Mouse (Mus musculus) embryonic facial prominence, embryonic 13.5 days (tissue): ENCODE results near the gene Itih3. TPM values are rescaled to one million over a fixed set of nuclear protein-coding genes. Genes with fewer than 3 reads are reported as not detected.

Source experiments
- ATAC-seq: fragments of 200-750 bp; cut with Nextera tagmentation; 2 replicates; pipeline ENCODE4 v1.8.0; 2017; ENCODE audit warnings: low read depth; ENCODE audit not compliant: insufficient number of reproducible peaks, insufficient read depth, low FRiP score, low TSS enrichment
- H3K27ac ChIP-seq: fragments of 300-500 bp; sonication (generic); 2 replicates; pipeline ENCODE4 v1.5.1; 2015; ENCODE audit warnings: moderate library complexity, mild to moderate bottlenecking, inconsistent platforms
- H3K27me3 ChIP-seq: fragments of 300-500 bp; sonication (generic); 2 replicates; pipeline ENCODE4 v1.6.1; 2015; ENCODE audit warnings: mild to moderate bottlenecking, inconsistent platforms
- H3K36me3 ChIP-seq: fragments of 300-500 bp; sonication (generic); 2 replicates; pipeline ENCODE4 v1.6.1; 2015; ENCODE audit warnings: mild to moderate bottlenecking, inconsistent platforms
- H3K4me1 ChIP-seq: fragments of 300-500 bp; sonication (generic); 2 replicates; pipeline ENCODE4 v1.6.1; 2015; ENCODE audit warnings: inconsistent platforms
- H3K4me2 ChIP-seq: fragments of 300-500 bp; sonication (generic); 2 replicates; pipeline ENCODE4 v1.6.1; 2015; ENCODE audit warnings: moderate library complexity, mild to moderate bottlenecking, inconsistent platforms
- H3K4me3 ChIP-seq: fragments of 300-500 bp; sonication (generic); 2 replicates; pipeline ENCODE4 v1.5.1; 2015; ENCODE audit warnings: mild to moderate bottlenecking, inconsistent platforms
- H3K9ac ChIP-seq: fragments of 300-500 bp; sonication (generic); 2 replicates; pipeline ENCODE4 v1.6.1; 2015; ENCODE audit warnings: mild to moderate bottlenecking, inconsistent platforms
- H3K9me3 ChIP-seq: fragments of 300-500 bp; sonication (generic); 2 replicates; pipeline ENCODE4 v1.6.1; 2016; ENCODE audit warnings: inconsistent platforms
- WGBS: fragments of 180-500 bp; shearing (Covaris S2); methylation state at CpG from one replicate; pipeline ENCODE4 v1.1.7; 2015; ENCODE audit warnings: mixed read lengths; 5-methylcytosine and 5-hydroxymethylcytosine counted together
- polyA plus RNA-seq: library from polyadenylated mRNA; unstranded; fragments of >200 nt; fragmentation: Nextera tagmentation; extraction: Ambion mirVana; gene quantifications from 2 replicates; pipeline ENCODE4 v1.2.1, GENCODE M21; 2015

The Itih3 gene
- 5.5 TPM in 1 of 2 replicates, not detected in the other for polyA plus RNA-seq

- ATAC-seq: no peak
- 64% methylated on average over 6 of the region's 6 CpGs for WGBS
- no peak within 1 kb of the TSS for H3K9ac ChIP-seq
These were observed at the start of gene Itih3 for GRCm38 (mm10) chr14:30923375-30924105. Gene Itih3 (minus strand): TSS chr14:30923760.

DNA sequence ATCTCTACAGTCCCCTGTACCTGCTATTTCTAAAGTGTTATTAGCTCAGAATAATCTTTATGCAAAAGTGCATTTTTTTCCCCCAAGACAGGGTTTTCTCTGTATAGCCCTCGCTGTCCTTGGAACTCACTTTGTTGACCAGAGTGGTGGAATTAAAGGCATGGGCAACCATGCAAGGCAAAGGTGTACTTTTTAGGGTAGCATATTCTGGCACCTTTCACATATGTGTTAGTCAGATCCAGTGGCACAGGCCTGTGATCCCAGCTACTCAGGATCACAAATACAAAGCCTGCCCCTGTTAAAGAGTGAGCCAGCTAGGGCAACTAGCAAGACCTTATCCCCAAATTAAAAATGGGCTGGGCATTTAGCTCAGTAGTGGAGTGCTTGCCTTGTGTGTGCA lies 36.8 kb upstream of the Itih3 start:
- Histone ChIP-seq H3K9ac (no peak overlapping the region), H3K4me3 (no peak overlapping the region), H3K4me1 (no peaks in the 10 kb centered on the region), H3K36me3 (peaks cover 40% of the 10 kb centered on the region), H3K27me3 (no peaks in the 10 kb centered on the region), H3K27ac (no peak overlapping the region), H3K9me3 (no peaks in the 10 kb centered on the region), H3K4me2 (no peak overlapping the region)
- WGBS: 93% methylated on average over 1 of the region's 1 CpGs
- ATAC-seq: no peak

More at GRCm38 (mm10) chr14:30923375-30924105, at the start of gene Itih3:
- Histone ChIP-seq H3K36me3 (no peaks in the 10 kb centered on the region), H3K27me3 (no peaks in the 10 kb centered on the region), H3K9me3 (no peaks in the 10 kb centered on the region), H3K27ac (no peak within 1 kb of the TSS), H3K4me1 (no peaks in the 10 kb centered on the region), H3K4me3 (no peak within 1 kb of the TSS), H3K4me2 (no peak within 1 kb of the TSS)

DNA sequence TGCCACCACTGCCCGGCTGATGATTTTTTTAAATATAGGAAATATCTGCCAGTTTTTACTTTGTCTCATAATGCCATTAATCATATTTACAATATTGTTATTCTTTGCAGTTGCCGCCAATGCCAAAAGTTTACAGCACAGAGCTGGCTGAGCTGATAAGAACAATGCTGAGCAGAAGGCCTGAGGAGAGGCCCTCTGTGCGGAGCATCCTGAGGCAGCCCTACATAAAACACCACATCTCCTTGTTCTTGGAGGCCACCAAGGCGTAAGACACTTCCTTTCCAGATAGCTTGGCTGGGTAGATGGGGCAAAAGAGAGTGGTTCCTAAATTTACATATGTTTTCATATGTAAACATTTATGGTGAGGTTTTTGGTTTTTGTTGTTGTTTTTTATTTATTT lies 35.5 kb upstream of the Itih3 start:
- no peaks in the 10 kb centered on the region for H3K4me1 ChIP-seq
- H3K9me3 ChIP-seq: no peaks in the 10 kb centered on the region
- no peak overlapping the region for H3K4me3 ChIP-seq
- no peak for ATAC-seq
- peaks cover 42% of the 10 kb centered on the region for H3K36me3 ChIP-seq
- H3K27me3 ChIP-seq: no peaks in the 10 kb centered on the region
- no peak overlapping the region for H3K9ac ChIP-seq
- no peak overlapping the region for H3K27ac ChIP-seq
- H3K4me2 ChIP-seq: no peak overlapping the region
- 88% methylated on average over 4 of the region's 4 CpGs for WGBS

- no peak overlapping the region for H3K4me3 ChIP-seq
- H3K27ac ChIP-seq: no peak overlapping the region
- no peak overlapping the region for H3K9ac ChIP-seq
- no peak for ATAC-seq
- no peak overlapping the region for H3K4me2 ChIP-seq
- WGBS: 75% methylated on average over 2 of the region's 2 CpGs
- no peaks in the 10 kb centered on the region for H3K4me1 ChIP-seq
- H3K9me3 ChIP-seq: no peaks in the 10 kb centered on the region
- no peaks in the 10 kb centered on the region for H3K27me3 ChIP-seq
- H3K36me3 ChIP-seq: peaks cover 45% of the 10 kb centered on the region
These were observed 35.0 kb upstream of the Itih3 start for GRCm38 (mm10) chr14:30958517-30958916.

GRCm38 (mm10) chr14:30951154-30951825 lies 27.7 kb upstream of the Itih3 start, which contains the start of gene Nek4:
Gene Nek4 (plus strand): TSS chr14:30951377.
- H3K27ac ChIP-seq: peak within 1 kb of the TSS; percentile 77
- H3K9ac ChIP-seq: peak within 1 kb of the TSS; percentile 89
- H3K4me1 ChIP-seq: peaks cover 7% of the 10 kb centered on the region
- H3K27me3 ChIP-seq: 0 out of 2 replicates have a peak, but pooled peaks cover 6% of the 10 kb centered on the region
- peak within 1 kb of the TSS; percentile 74 for H3K4me2 ChIP-seq
- 0% methylated on average over 57 of the region's 57 CpGs for WGBS
- H3K36me3 ChIP-seq: peaks cover 14% of the 10 kb centered on the region
- peak within 1 kb of the TSS; percentile 84 for H3K4me3 ChIP-seq
- peak; percentile 98 for ATAC-seq
- H3K9me3 ChIP-seq: no peaks in the 10 kb centered on the region

DNA sequence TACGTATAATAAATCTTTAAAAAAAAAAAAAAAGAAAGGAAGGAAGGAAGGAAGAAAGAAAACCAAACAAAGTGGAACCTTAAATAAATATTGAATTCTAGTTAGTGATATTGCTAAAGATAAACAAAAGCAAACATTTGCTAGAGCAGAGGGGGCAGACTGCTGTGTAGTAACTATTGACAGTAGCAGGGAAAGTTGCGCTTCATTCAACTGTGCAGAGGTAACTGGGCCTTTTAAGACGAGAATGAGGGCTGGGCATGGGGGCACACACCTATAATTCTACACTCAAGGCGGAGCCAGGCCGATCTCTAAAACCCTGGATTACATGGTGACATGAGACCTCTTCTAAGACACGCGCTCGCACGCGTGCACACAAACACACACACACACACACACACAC lies 26.4 kb upstream of the Itih3 start:
- Histone ChIP-seq H3K9ac (no peak overlapping the region), H3K4me1 (peaks cover 7% of the 10 kb centered on the region), H3K36me3 (peaks cover 8% of the 10 kb centered on the region), H3K9me3 (no peaks in the 10 kb centered on the region), H3K4me3 (no peak overlapping the region), H3K4me2 (no peak overlapping the region), H3K27me3 (0 out of 2 replicates have a peak, but pooled peaks cover 6% of the 10 kb centered on the region), H3K27ac (no peak overlapping the region)
- no peak for ATAC-seq
- WGBS: 93% methylated on average over 10 of the region's 10 CpGs

DNA sequence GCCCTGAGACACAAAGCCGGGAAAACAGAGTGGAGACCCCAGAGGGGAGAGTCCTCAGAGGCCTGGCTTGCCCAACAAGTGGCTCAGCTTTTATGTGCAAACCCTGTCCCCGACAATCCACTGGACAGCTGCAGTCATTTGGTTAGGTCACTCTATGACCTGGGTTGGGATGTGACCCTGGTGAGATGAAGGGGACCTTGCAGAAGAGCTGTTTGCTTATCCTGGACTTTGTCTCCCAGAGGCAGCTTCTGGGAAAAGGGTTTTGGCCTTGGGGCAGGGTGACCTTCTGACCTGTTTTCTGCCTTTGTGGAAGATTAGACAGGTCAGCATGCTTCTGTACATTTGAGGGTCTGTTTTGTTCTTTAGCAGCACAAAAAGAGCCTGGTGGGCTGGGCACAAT lies 21.2 kb upstream of the Itih3 start:
- 73% methylated on average over 2 of the region's 2 CpGs for WGBS
- H3K36me3 ChIP-seq: no peaks in the 10 kb centered on the region
- H3K4me2 ChIP-seq: no peak overlapping the region
- no peak overlapping the region for H3K9ac ChIP-seq
- ATAC-seq: no peak
- H3K27me3 ChIP-seq: 0 out of 2 replicates have a peak, but pooled peaks cover 6% of the 10 kb centered on the region
- H3K27ac ChIP-seq: no peak overlapping the region
- H3K4me1 ChIP-seq: no peaks in the 10 kb centered on the region
- no peak overlapping the region for H3K4me3 ChIP-seq
- H3K9me3 ChIP-seq: no peaks in the 10 kb centered on the region

- H3K9me3 ChIP-seq: no peaks in the 10 kb centered on the region
- ATAC-seq: no peak
- no peak overlapping the region for H3K9ac ChIP-seq
- H3K4me1 ChIP-seq: no peaks in the 10 kb centered on the region
- no peak overlapping the region for H3K4me2 ChIP-seq
- H3K4me3 ChIP-seq: no peak overlapping the region
- 68% methylated on average over 11 of the region's 11 CpGs for WGBS
- H3K36me3 ChIP-seq: no peaks in the 10 kb centered on the region
- no peak overlapping the region for H3K27ac ChIP-seq
- 0 out of 2 replicates have a peak, but pooled peaks cover 6% of the 10 kb centered on the region for H3K27me3 ChIP-seq
These were observed 20.5 kb upstream of the Itih3 start for GRCm38 (mm10) chr14:30943860-30944674.

DNA sequence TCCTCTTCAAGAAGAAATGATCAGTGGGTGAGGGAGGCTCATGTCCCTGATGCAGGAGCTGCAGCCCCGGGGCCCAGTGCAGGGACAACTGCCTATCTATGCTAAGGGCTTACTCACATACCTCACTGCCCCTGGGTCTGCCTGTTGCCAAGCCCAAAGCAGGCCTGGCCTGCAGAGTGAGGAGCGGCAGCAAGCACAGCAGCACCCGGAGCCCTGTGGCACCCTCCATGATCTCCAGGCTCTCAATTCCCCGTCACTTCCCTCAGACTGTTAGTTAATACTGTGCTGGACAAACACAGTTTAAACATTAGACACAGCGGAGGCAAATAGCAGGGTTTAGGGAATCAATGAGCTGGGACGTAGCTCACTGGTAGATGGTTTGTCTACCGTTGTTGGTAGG lies 19.5 kb upstream of the Itih3 start, which contains the start of gene Itih1:
Itih1 (minus strand) TSS at position 252 of the 400 bp plus-strand sequence.
- Histone ChIP-seq H3K27ac (no peak within 1 kb of the TSS), H3K4me1 (no peaks in the 10 kb centered on the region), H3K4me3 (no peak within 1 kb of the TSS), H3K9ac (0 out of 2 replicates have a peak within 1 kb of the TSS, but pooled peaks have one; percentile 21), H3K27me3 (0 out of 2 replicates have a peak, but pooled peaks cover 3% of the 10 kb centered on the region), H3K36me3 (no peaks in the 10 kb centered on the region), H3K4me2 (no peak within 1 kb of the TSS), H3K9me3 (no peaks in the 10 kb centered on the region)
- ATAC-seq: no peak
- 84% methylated on average over 7 of the region's 7 CpGs for WGBS

DNA sequence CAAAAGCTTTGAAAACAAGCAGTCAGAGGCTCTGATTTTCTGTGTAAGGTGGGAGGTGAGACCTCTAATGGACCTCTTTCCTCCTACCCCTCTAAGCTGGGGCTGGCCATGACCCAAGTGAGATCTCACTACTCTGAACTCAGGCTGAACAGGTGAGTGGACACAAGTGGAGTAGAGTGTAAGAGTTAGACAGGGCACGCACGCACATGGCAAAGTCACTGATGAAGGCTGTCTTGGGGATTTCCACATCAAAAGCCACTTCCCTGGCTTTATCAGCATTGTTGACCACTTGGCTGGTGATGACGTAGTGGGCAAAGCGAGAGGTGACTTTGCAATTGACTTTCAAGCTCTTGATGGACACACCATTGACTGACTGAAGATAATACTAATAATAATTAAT lies 18.7 kb upstream of the Itih3 start:
- Histone ChIP-seq H3K4me2 (no peak overlapping the region), H3K27me3 (no peaks in the 10 kb centered on the region), H3K4me3 (no peak overlapping the region), H3K9me3 (no peaks in the 10 kb centered on the region), H3K9ac (no peak overlapping the region), H3K36me3 (no peaks in the 10 kb centered on the region), H3K4me1 (no peaks in the 10 kb centered on the region), H3K27ac (no peak overlapping the region)
- no peak for ATAC-seq
- 89% methylated on average over 4 of the region's 4 CpGs for WGBS

- ATAC-seq: no peak
- H3K9ac ChIP-seq: no peak overlapping the region
- no peaks in the 10 kb centered on the region for H3K4me1 ChIP-seq
- no peak overlapping the region for H3K27ac ChIP-seq
- no peaks in the 10 kb centered on the region for H3K9me3 ChIP-seq
- WGBS: 78% methylated on average over 9 of the region's 9 CpGs
- no peak overlapping the region for H3K4me3 ChIP-seq
- H3K36me3 ChIP-seq: no peaks in the 10 kb centered on the region
- H3K4me2 ChIP-seq: no peak overlapping the region
- H3K27me3 ChIP-seq: no peaks in the 10 kb centered on the region
These were observed 9.8 kb upstream of the Itih3 start for GRCm38 (mm10) chr14:30933351-30933750.
